Mouse (Mus musculus): ENCODE results near the gene Ncaph2. TPM values are rescaled to one million over a fixed set of nuclear protein-coding genes. Genes with fewer than 3 reads are reported as not detected.

Gene Ncaph2
- polyA plus RNA-seq, 1 experiment from 2014 or later, result 149 TPM

DNA sequence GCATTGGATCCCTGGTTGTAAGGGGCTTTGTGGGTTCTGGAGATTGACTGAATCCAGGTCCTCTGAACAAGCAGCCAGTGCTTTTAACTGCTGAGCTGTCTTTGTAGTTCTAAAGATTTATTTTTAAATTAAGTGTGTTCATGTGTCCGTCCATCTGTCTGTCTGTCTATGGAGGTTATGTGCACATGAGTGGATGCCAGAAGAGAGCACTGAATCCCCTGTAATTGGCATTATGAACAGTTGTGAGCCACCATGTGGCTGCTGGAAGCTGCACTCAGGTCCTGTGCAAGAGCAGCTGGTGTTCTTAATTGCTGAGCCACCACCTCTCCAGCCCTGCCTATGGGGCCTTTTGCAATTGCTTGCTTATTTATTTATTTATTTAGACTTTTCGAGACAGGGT is 42.6 kb downstream of the Ncaph2 start:
- Histone ChIP-seq H3K4me3 (no peak overlapping the region), H3K9me3 (no peaks in the 10 kb centered on the region), H3K27me3 (no peaks in the 10 kb centered on the region), H3K36me3 (no peaks in the 10 kb centered on the region), H3K4me1 (no peaks in the 10 kb centered on the region), H3K9ac (replicated peaks) (no peak overlapping the region), H3K27ac (replicated peaks) (no peak overlapping the region), H3K4me2 (replicated peaks) (no peak overlapping the region)
- no peak for ATAC-seq (replicated peaks)
- 64% methylated on average over 2 of the region's 2 CpGs for WGBS

GRCm38 (mm10) chr15:89399716-89400115 is 44.2 kb downstream of the Ncaph2 start:
- 44% methylated on average over 1 of the region's 1 CpGs for WGBS
- H3K27me3 ChIP-seq, result no peaks in the 10 kb centered on the region
- no peak overlapping the region for H3K27ac ChIP-seq (replicated peaks)
- no peaks in the 10 kb centered on the region for H3K4me1 ChIP-seq
- no peak overlapping the region for H3K4me2 ChIP-seq (replicated peaks)
- H3K36me3 ChIP-seq, result no peaks in the 10 kb centered on the region
- no peak overlapping the region for H3K4me3 ChIP-seq
- no peak for ATAC-seq (replicated peaks)
- H3K9me3 ChIP-seq, result no peaks in the 10 kb centered on the region
- no peak overlapping the region for H3K9ac ChIP-seq (replicated peaks)

DNA sequence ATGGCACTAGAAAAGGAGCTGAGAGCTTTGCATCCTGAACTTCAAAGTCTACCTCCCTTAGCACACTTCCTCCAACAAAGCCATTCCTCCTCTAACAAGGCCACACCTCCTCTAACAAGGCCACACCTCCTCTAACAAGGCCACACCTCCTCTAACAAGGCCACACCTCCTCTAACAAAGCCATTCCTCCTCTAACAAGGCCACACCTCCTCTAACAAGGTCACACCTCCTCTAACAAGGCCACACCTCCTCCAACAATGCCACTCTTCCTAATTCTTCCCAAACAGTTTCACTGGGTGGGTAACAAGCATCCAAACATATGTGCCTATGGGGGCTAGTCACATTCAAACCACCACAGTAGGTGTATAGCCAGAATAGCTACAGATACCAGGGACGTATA is 47.0 kb downstream of the Ncaph2 start:
- ATAC-seq (replicated peaks), result no peak
- H3K27me3 ChIP-seq, result no peaks in the 10 kb centered on the region
- H3K4me2 ChIP-seq (replicated peaks), result no peak overlapping the region
- H3K27ac ChIP-seq (replicated peaks), result no peak overlapping the region
- H3K36me3 ChIP-seq, result no peaks in the 10 kb centered on the region
- H3K4me3 ChIP-seq, result no peak overlapping the region
- no peaks in the 10 kb centered on the region for H3K9me3 ChIP-seq
- 90% methylated on average over 1 of the region's 1 CpGs for WGBS
- H3K4me1 ChIP-seq, result no peaks in the 10 kb centered on the region
- H3K9ac ChIP-seq (replicated peaks), result no peak overlapping the region

DNA sequence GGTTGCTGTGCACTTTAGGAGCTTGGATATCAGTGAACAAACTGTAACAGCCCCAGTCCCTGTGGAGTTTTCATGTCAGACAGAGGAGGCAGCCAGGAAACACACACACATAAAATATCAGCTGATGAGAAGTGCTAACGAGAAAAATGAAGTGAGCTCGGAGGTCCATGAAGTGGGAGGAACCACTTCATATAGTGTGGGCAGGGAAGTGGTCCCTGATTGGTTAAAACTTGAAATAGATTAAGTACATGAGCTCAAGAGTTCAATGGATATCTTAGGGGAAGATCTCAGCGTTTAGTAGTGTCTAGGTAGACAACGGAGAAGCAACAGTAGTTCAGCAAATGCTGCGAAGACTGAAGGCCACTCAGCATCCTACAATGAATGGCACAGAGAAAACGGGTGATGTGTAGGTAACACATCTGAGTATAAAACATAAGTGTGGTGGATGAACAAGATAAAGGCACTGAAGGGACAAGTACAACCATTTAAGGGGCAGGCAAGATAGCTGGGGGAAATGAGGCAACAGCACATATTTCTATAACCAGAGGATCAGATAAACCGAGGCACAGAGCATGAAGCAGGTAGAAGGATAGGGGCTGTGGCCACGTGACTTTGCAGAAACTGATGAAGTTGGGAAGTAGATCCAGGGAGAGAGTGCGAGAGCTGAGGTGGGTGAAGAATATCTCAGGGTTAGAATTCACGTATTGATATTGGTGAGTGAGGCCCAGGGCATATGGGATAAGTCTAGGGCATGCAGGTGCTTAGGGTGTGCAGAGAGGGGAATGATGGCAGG is 49.5 kb downstream of the Ncaph2 start:
- Histone ChIP-seq H3K4me3 (no peak overlapping the region), H3K4me2 (replicated peaks) (no peak overlapping the region), H3K36me3 (no peaks in the 10 kb centered on the region), H3K27ac (replicated peaks) (no peak overlapping the region), H3K4me1 (no peaks in the 10 kb centered on the region), H3K9ac (replicated peaks) (no peak overlapping the region), H3K9me3 (no peaks in the 10 kb centered on the region), H3K27me3 (no peaks in the 10 kb centered on the region)
- WGBS, result 88% methylated on average over 10 of the region's 10 CpGs
- ATAC-seq (replicated peaks), result no peak

DNA sequence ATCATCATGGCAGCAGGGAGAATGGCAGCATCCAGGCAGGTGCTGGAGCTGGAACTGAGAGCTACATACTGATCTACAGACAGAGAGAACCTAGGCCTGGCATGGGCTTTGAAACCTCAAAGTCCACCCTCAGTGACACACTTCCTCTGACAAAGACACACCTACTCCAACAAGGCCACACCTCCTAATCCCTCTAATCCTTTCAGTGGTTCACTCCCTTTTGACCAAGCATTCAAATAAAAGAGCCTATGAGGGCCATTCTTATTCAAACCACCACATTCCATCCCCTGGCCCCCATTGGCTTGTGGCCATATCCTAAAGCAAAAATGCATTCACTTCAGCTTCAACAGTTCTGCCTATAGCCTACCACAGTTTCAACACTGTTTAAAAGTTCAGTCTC is 51.2 kb downstream of the Ncaph2 start:
- Histone ChIP-seq H3K36me3 (no peaks in the 10 kb centered on the region), H3K27ac (replicated peaks) (no peak overlapping the region), H3K9me3 (no peaks in the 10 kb centered on the region), H3K4me3 (no peak overlapping the region), H3K27me3 (no peaks in the 10 kb centered on the region), H3K4me2 (replicated peaks) (no peak overlapping the region), H3K4me1 (no peaks in the 10 kb centered on the region), H3K9ac (replicated peaks) (no peak overlapping the region)
- ATAC-seq (replicated peaks), result no peak

DNA sequence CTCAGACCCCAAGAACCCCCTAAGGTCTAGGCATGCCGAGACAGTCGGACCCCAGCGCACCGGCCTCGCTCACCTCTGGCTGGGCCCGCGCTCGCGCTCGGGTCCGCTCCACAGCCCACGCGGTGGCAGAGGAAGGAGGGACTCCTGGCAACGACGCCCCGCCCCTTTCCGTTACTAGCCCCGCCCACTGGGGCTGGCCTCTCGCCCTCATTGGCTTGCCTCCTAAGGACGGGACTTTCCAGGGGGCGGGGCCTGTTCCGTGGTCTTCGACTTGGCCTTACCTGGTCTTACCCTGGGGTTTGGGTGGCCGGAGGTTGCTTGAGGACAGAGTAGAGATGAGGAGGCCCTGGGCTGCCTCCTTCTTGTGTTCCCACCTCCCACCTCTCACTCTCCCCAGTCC is 54.6 kb downstream of the Ncaph2 start, which contains the start of gene Syce3:
Gene Syce3 (minus strand): TSS at position 386 of the 400 bp plus-strand sequence.
- 91% methylated on average over 22 of the region's 24 CpGs for WGBS
- Histone ChIP-seq H3K4me2 (replicated peaks) (no peak within 1 kb of the TSS), H3K9ac (replicated peaks) (no peak within 1 kb of the TSS), H3K27ac (replicated peaks) (no peak within 1 kb of the TSS), H3K4me1 (no peaks in the 10 kb centered on the region), H3K27me3 (no peaks in the 10 kb centered on the region), H3K9me3 (no peaks in the 10 kb centered on the region), H3K36me3 (no peaks in the 10 kb centered on the region), H3K4me3 (no peak within 1 kb of the TSS)
- no peak for ATAC-seq (replicated peaks)

- WGBS, result 91% methylated on average over 8 of the region's 8 CpGs
- Histone ChIP-seq H3K4me2 (replicated peaks) (no peak overlapping the region), H3K27me3 (no peaks in the 10 kb centered on the region), H3K27ac (replicated peaks) (no peak overlapping the region), H3K4me1 (no peaks in the 10 kb centered on the region), H3K4me3 (no peak overlapping the region), H3K9ac (replicated peaks) (no peak overlapping the region), H3K9me3 (no peaks in the 10 kb centered on the region), H3K36me3 (peaks cover 16% of the 10 kb centered on the region; the same call in 1 of the 2 replicates)
- no peak for ATAC-seq (replicated peaks)
Observed at GRCm38 (mm10) chr15:89415282-89415681, 59.8 kb downstream of the Ncaph2 start.

DNA sequence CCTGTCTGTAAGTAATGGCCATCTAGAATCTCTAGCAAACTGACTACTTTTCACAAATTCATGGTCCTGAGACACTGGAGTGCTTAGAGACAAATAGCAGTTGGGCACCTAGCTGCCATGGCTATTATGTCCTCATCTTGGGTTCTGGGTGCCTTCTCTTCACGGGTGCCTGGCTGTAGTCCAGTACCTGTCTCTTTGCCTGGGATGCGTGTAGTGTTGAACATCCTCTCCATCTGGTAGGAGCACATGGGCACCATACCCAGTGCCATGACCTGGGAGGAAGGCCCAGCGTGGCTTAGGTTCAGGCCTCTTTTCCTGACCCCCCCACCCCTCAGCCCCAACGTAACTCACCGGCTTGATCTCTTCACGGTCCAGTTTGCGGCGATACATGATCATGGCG is 66.4 kb downstream of the Ncaph2 start:
- no peaks in the 10 kb centered on the region for H3K27me3 ChIP-seq
- H3K27ac ChIP-seq (replicated peaks), result no peak overlapping the region
- no peak overlapping the region for H3K4me2 ChIP-seq (replicated peaks)
- H3K36me3 ChIP-seq, result peaks cover 34% of the 10 kb centered on the region; the same call in 1 of the 2 replicates
- ATAC-seq (replicated peaks), result no peak
- WGBS, result 94% methylated on average over 9 of the region's 9 CpGs
- H3K9ac ChIP-seq (replicated peaks), result no peak overlapping the region
- H3K4me1 ChIP-seq, result no peaks in the 10 kb centered on the region
- H3K9me3 ChIP-seq, result no peaks in the 10 kb centered on the region
- H3K4me3 ChIP-seq, result no peak overlapping the region

Small RNAs within 50 kb of the gene (microRNA-seq; reads per million reads assigned to microRNA genes)
- gene Mir6959, result not detected

Other genes starting within 250 kb of the Ncaph2 start
- 17.5 and 17.7 TPM in 2 replicates for gene Tubgcp6, start 232.6 kb upstream of the Ncaph2 start, polyA plus RNA-seq (2015; fragmentation: Nextera tagmentation; extraction: Ambion mirVana)
- gene Hdac10, start 227.0 kb upstream of the Ncaph2 start, polyA plus RNA-seq (2015; fragmentation: Nextera tagmentation; extraction: Ambion mirVana), result 31.5 and 38.6 TPM in 2 replicates
- gene Mapk12, start 215.0 kb upstream of the Ncaph2 start, polyA plus RNA-seq (2015; fragmentation: Nextera tagmentation; extraction: Ambion mirVana), result 5.5 and 5.8 TPM in 2 replicates
- gene Mapk11, start 206.1 kb upstream of the Ncaph2 start, polyA plus RNA-seq (2015; fragmentation: Nextera tagmentation; extraction: Ambion mirVana), result 42.8 and 42.9 TPM in 2 replicates
- 113 and 118 TPM in 2 replicates for gene Plxnb2, start 174.9 kb upstream of the Ncaph2 start, polyA plus RNA-seq (2015; fragmentation: Nextera tagmentation; extraction: Ambion mirVana)
- 58.5 and 62.2 TPM in 2 replicates for gene Dennd6b, start 159.2 kb upstream of the Ncaph2 start, polyA plus RNA-seq (2015; fragmentation: Nextera tagmentation; extraction: Ambion mirVana)
- gene Ppp6r2, start 144.2 kb upstream of the Ncaph2 start, polyA plus RNA-seq (2015; fragmentation: Nextera tagmentation; extraction: Ambion mirVana), result 79.8 and 83.6 TPM in 2 replicates
- gene Sbf1, start 40.4 kb upstream of the Ncaph2 start, polyA plus RNA-seq (2015; fragmentation: Nextera tagmentation; extraction: Ambion mirVana), result 79.0 and 83.4 TPM in 2 replicates
- not detected in 2 replicates for gene Adm2, start 33.0 kb upstream of the Ncaph2 start, polyA plus RNA-seq (2015; fragmentation: Nextera tagmentation; extraction: Ambion mirVana)
- gene Miox, start 21.3 kb upstream of the Ncaph2 start, polyA plus RNA-seq (2015; fragmentation: Nextera tagmentation; extraction: Ambion mirVana), result not detected in 2 replicates
- 31.6 and 33.0 TPM in 2 replicates for gene Lmf2, start 60 bp upstream of the Ncaph2 start, polyA plus RNA-seq (2015; fragmentation: Nextera tagmentation; extraction: Ambion mirVana)
- gene Sco2, start 18.1 kb downstream of the Ncaph2 start, polyA plus RNA-seq (2015; fragmentation: Nextera tagmentation; extraction: Ambion mirVana), result 9.0 and 10.2 TPM in 2 replicates
- gene Tymp, start 21.3 kb downstream of the Ncaph2 start, polyA plus RNA-seq (2015; fragmentation: Nextera tagmentation; extraction: Ambion mirVana), result 1.8 and 2.4 TPM in 2 replicates
- 1.8 and 4.0 TPM in 2 replicates for gene Odf3b, start 23.6 kb downstream of the Ncaph2 start, polyA plus RNA-seq (2015; fragmentation: Nextera tagmentation; extraction: Ambion mirVana)
- gene Klhdc7b, start 29.2 kb downstream of the Ncaph2 start, polyA plus RNA-seq (2015; fragmentation: Nextera tagmentation; extraction: Ambion mirVana), result not detected in 2 replicates
- gene Syce3, start 54.8 kb downstream of the Ncaph2 start, polyA plus RNA-seq (2015; fragmentation: Nextera tagmentation; extraction: Ambion mirVana), result not detected in 2 replicates
- 0.52 and 0.95 TPM in 2 replicates for gene Cpt1b, start 70.1 kb downstream of the Ncaph2 start, polyA plus RNA-seq (2015; fragmentation: Nextera tagmentation; extraction: Ambion mirVana)
- 5.5 and 6.4 TPM in 2 replicates for gene C730034F03Rik, start 73.9 kb downstream of the Ncaph2 start, polyA plus RNA-seq (2015; fragmentation: Nextera tagmentation; extraction: Ambion mirVana)
- 0.29 TPM in 1 of 2 replicates, not detected in the other for gene Gm44502, start 74.0 kb downstream of the Ncaph2 start, polyA plus RNA-seq (2015; fragmentation: Nextera tagmentation; extraction: Ambion mirVana)
- gene Chkb, start 74.2 kb downstream of the Ncaph2 start, polyA plus RNA-seq (2015; fragmentation: Nextera tagmentation; extraction: Ambion mirVana), result 70.5 and 75.8 TPM in 2 replicates
- 65.0 and 68.2 TPM in 2 replicates for gene Mapk8ip2, start 98.2 kb downstream of the Ncaph2 start, polyA plus RNA-seq (2015; fragmentation: Nextera tagmentation; extraction: Ambion mirVana)
- 23.6 and 23.8 TPM in 2 replicates for gene Arsa, start 121.7 kb downstream of the Ncaph2 start, polyA plus RNA-seq (2015; fragmentation: Nextera tagmentation; extraction: Ambion mirVana)
- 10.7 and 13.0 TPM in 2 replicates for gene Shank3, start 143.9 kb downstream of the Ncaph2 start, polyA plus RNA-seq (2015; fragmentation: Nextera tagmentation; extraction: Ambion mirVana)
- gene Acr, start 212.6 kb downstream of the Ncaph2 start, polyA plus RNA-seq (2015; fragmentation: Nextera tagmentation; extraction: Ambion mirVana), result 1.6 and 1.7 TPM in 2 replicates
- gene Rabl2, start 236.2 kb downstream of the Ncaph2 start, polyA plus RNA-seq (2015; fragmentation: Nextera tagmentation; extraction: Ambion mirVana), result 55.7 and 55.9 TPM in 2 replicates